Mouse (Mus musculus) kidney, embryonic 16.5 days (tissue): ENCODE measurements around the gene Sult1a1. TPM values are rescaled to one million over a fixed set of nuclear protein-coding genes. Genes with fewer than 3 reads are reported as not detected.
"Not testable (repeated sequence)": the region's sequence is repeated elsewhere in the genome, so short reads cannot be mapped to it uniquely, and the experiment has no call there.

Experiments used
- ATAC-seq: fragments of 200-750 bp; cut with Nextera tagmentation; 2 replicates; pipeline ENCODE4 v1.8.0; 2017; ENCODE audit warnings: moderate TSS enrichment; ENCODE audit not compliant: low FRiP score, low TSS enrichment
- H3K27ac ChIP-seq: fragments of 300-500 bp; sonication (generic); 2 replicates; pipeline ENCODE4 v1.5.1; 2014; ENCODE audit warnings: low read length
- H3K27me3 ChIP-seq: fragments of 300-500 bp; sonication (generic); 2 replicates; pipeline ENCODE4 v1.6.1; 2014; ENCODE audit warnings: low read length, control low read depth, mixed read lengths; ENCODE audit not compliant: insufficient read depth
- H3K36me3 ChIP-seq: fragments of 300-500 bp; sonication (generic); 2 replicates; pipeline ENCODE4 v1.6.1; 2014; ENCODE audit warnings: low read length, control low read depth, mixed read lengths; ENCODE audit not compliant: insufficient read depth
- H3K4me1 ChIP-seq: fragments of 300-500 bp; sonication (generic); 2 replicates; pipeline ENCODE4 v1.6.1; 2014; ENCODE audit warnings: low read length, control low read depth, mixed read lengths; ENCODE audit not compliant: insufficient read depth
- H3K4me2 ChIP-seq: fragments of 300-500 bp; sonication (generic); replicated peaks from 2 replicates; pipeline ENCODE4 v1.6.1; 2014; ENCODE audit warnings: low read depth, low read length
- H3K4me3 ChIP-seq: fragments of 300-500 bp; sonication (generic); 2 replicates; pipeline ENCODE4 v1.5.1; 2014; ENCODE audit warnings: mild to moderate bottlenecking, low read length
- H3K9ac ChIP-seq: fragments of 300-500 bp; sonication (generic); replicated peaks from 2 replicates; pipeline ENCODE4 v1.6.1; 2014; ENCODE audit warnings: low read length
- H3K9me3 ChIP-seq: fragments of 300-500 bp; sonication (generic); 2 replicates; pipeline ENCODE4 v1.6.1; 2016; ENCODE audit warnings: low read length, control low read depth
- WGBS: fragments of 180-500 bp; shearing (Covaris S2); extraction: QIAGEN DNeasy Blood & Tissue Kit; methylation state at CpG from one replicate; pipeline ENCODE4 v1.1.7; 2014; 5-methylcytosine and 5-hydroxymethylcytosine counted together
- polyA plus RNA-seq: library from polyadenylated mRNA; unstranded; fragments of >200 nt; fragmentation: Nextera tagmentation; extraction: Ambion mirVana; gene quantifications from 2 replicates; pipeline ENCODE4 v1.2.1, GENCODE M21; 2015

The Sult1a1 gene
- polyA plus RNA-seq, 1 experiment from 2014 or later = 9.4 TPM

DNA sequence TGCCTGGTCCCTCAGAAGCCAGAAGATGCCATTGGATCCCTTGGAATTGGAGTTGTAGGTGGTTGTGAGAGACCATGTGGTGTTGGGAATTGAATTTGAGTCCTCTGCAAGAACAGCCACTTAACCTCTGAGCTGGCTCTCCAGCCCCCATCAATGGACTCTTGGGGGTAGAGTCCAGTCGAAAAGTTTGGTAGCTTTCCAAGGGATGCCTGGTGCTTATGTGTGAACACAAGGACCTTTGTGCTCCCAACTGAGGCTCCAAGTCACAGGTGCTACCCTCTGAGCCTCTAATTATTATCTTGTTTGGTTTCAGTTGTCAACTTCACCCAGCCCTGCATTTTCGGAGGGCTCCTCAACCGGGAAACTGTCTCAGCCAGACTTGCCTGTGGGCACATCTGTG, 14.5 kb upstream of the Sult1a1 start:
- H3K4me1 ChIP-seq = peaks cover 6% of the 10 kb centered on the region
- no peak overlapping the region for H3K4me2 ChIP-seq
- ATAC-seq = no peak
- WGBS = 91% methylated on average over 3 of the region's 3 CpGs
- H3K27ac ChIP-seq = no peak overlapping the region
- no peaks in the 10 kb centered on the region for H3K9me3 ChIP-seq
- peaks cover 13% of the 10 kb centered on the region; the same call in 1 of the 2 replicates for H3K36me3 ChIP-seq
- H3K9ac ChIP-seq = no peak overlapping the region
- no peaks in the 10 kb centered on the region for H3K27me3 ChIP-seq
- no peak overlapping the region for H3K4me3 ChIP-seq

DNA sequence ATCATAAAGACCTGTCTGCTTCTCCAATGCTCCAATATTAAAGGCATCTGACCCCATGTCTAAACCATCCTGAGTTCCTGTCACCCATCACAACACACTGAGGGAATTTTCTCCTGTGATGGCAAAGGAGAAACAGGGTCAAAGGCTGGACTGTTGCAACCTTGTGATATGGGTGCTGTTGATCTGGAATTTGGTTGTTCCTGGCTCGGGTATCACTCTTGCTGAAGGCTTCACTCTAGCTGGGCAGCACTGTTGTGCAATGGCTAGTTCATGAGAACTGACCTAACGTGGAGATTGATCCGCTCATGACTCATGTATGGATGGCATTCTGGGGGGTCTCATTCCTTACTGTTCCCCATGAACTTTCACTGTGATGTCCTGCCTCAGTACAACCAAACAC, 12.8 kb upstream of the Sult1a1 start:
- Histone ChIP-seq H3K27me3 (no peaks in the 10 kb centered on the region), H3K9me3 (no peaks in the 10 kb centered on the region), H3K4me2 (no peak overlapping the region), H3K9ac (no peak overlapping the region), H3K4me3 (no peak overlapping the region), H3K4me1 (no peaks in the 10 kb centered on the region), H3K27ac (no peak overlapping the region), H3K36me3 (peaks cover 13% of the 10 kb centered on the region; the same call in 1 of the 2 replicates)
- ATAC-seq = no peak
- WGBS = 85% methylated on average over 3 of the region's 3 CpGs

DNA sequence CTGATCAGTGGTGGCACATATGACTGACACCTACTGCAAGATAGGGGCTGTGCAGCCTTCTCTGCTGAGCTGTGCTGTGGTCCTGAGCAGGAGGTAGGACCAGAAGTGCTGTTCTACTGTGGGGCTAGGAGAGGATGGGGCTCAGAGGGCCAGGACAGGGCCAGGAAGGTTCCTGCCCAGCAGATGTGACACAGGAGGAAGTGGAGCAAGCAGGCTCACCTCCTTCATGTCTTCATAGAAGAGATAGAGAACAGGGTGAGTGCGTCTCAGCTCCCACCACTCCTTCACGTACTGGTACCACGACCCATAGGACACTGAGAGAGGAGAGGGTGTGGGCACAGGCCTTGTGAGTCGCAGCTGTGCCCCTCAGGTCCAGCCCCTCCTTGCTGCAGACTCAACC, 11.9 kb upstream of the Sult1a1 start:
- not testable (repeated sequence) for H3K4me3 ChIP-seq, ATAC-seq, H3K27me3 ChIP-seq, H3K4me2 ChIP-seq, H3K4me1 ChIP-seq, H3K27ac ChIP-seq, H3K9me3 ChIP-seq, H3K9ac ChIP-seq
- 71% methylated on average over 4 of the region's 4 CpGs for WGBS
- peaks cover 13% of the 10 kb centered on the region; the same call in 1 of the 2 replicates for H3K36me3 ChIP-seq

DNA sequence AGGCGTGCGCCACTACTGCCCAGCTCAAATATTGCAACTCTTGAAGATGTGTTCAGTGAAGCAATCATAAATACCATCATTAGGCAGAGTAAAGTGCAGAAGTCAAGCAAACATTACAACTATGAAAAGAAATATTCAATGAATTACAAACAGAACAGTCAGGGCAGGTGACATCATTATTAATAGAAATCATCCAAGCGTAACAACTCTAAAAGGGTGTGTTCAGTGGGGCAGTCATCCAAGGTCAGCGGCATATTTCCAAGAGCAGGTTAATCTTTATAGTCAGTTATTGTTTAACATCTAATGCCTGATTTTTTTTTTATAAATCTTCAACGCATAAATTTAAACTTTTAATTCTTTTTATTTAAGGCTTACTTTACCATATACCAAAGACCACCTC, 5.0 kb upstream of the Sult1a1 start:
- no peak overlapping the region for H3K4me3 ChIP-seq
- H3K4me2 ChIP-seq = no peak overlapping the region
- no peak overlapping the region for H3K27ac ChIP-seq
- H3K9me3 ChIP-seq = no peaks in the 10 kb centered on the region
- no peaks in the 10 kb centered on the region; the same call in 1 of the 2 replicates for H3K4me1 ChIP-seq
- peaks cover 3% of the 10 kb centered on the region; the same call in 1 of the 2 replicates for H3K36me3 ChIP-seq
- no peaks in the 10 kb centered on the region for H3K27me3 ChIP-seq
- no peak overlapping the region for H3K9ac ChIP-seq
- no peak for ATAC-seq
- WGBS = 85% methylated on average over 5 of the region's 5 CpGs

DNA sequence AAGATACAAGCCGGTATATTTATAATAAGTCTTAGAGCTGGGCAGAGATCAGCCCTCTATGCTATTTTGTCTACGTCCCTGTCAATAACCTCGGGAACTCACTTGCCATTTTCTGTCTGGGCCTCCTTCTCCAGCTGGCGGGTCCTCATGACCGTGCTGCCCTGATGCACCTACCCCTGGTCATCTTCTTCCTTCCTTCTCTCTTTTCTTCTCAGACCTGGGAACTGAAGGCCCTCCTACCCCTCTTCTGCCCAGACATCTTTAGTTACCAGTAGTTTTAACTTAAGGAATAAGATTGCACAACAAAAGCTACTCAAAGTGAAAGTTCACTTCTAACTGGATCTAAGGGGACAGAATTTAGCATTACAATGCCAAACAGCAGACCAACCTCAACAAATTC, 3.5 kb upstream of the Sult1a1 start:
- no peaks in the 10 kb centered on the region for H3K9me3 ChIP-seq
- WGBS = 93% methylated on average over 5 of the region's 5 CpGs
- H3K4me1 ChIP-seq = no peaks in the 10 kb centered on the region; the same call in 1 of the 2 replicates
- no peak overlapping the region for H3K4me3 ChIP-seq
- ATAC-seq = no peak
- H3K9ac ChIP-seq = no peak overlapping the region
- H3K36me3 ChIP-seq = peaks cover 3% of the 10 kb centered on the region; the same call in 1 of the 2 replicates
- H3K4me2 ChIP-seq = no peak overlapping the region
- H3K27ac ChIP-seq = no peak overlapping the region
- no peaks in the 10 kb centered on the region for H3K27me3 ChIP-seq

DNA sequence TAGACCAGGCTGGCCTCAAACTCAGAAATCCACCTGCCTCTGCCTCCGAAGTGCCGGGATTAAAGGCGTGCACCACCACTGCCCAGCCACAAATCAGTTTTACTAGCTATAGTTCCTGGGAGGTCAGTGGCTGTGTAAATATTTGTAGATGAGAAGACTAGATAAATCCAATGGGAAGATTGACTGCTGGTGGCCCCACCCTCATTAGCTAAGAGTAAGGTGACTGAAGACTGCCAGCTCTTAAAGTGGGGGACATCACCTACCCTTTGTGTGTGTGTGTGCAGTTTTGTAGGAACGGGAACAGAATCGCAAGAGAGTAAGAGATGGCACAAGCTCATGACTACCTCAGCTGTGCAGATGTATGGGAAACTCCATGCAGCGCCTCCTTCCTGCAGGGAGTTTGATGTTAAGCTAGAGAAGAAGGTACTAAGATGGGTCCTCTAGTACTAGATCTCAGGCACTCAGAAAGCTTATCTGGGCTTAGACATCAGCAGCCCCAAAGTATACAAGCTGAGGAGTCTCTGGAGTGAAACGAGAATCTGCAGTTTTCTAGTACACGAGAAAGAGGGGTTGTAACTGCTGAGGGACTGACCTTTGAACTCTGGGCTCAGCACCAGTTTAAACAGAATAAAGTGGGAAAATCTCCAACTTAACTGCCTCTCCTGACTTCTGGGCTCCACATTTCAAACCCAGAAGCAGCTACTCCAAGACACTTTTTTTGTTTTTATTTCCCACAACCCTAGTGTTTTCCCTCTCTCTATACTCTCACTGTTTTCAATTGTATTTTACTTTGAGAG, 2.5 kb upstream of the Sult1a1 start:
- no peak overlapping the region for H3K9ac ChIP-seq
- no peak for ATAC-seq
- H3K27me3 ChIP-seq = no peaks in the 10 kb centered on the region
- peaks cover 3% of the 10 kb centered on the region; the same call in 1 of the 2 replicates for H3K36me3 ChIP-seq
- 60% methylated on average over 8 of the region's 8 CpGs for WGBS
- H3K9me3 ChIP-seq = no peaks in the 10 kb centered on the region
- no peak overlapping the region for H3K27ac ChIP-seq
- H3K4me2 ChIP-seq = no peak overlapping the region
- no peaks in the 10 kb centered on the region; the same call in 1 of the 2 replicates for H3K4me1 ChIP-seq
- no peak overlapping the region for H3K4me3 ChIP-seq

DNA sequence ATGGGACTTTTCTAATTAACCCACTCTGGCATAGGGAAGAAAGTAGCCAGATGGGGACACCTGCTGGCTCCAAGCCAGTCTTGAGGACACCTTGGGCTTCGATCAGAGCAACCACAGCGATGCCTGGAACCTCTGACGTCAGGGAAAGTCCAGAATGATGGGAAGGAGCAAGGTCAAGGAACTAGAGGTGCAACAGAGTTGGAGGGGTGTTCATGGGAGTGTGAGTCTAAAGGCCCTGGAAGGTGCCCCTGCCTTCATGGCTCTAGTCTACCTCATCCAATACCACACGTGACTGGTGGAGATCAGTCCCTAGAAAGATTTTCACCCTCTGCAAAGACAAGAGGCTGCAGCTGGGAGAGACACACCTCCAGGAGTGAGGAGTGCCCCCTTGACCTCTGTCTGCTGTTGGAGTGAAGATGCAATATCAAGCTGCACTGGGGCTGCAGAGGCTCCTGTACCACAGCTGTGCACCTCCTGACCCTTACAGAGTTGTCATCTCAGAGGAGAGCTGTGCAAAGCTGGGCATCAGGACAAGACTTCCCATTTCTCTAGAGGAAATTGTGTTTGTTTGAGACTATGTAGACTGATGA, 494 bp upstream of the Sult1a1 start:
- no peaks in the 10 kb centered on the region; the same call in 1 of the 2 replicates for H3K4me1 ChIP-seq
- H3K27me3 ChIP-seq = no peaks in the 10 kb centered on the region
- peaks cover 15% of the 10 kb centered on the region for H3K36me3 ChIP-seq
- ATAC-seq = no peak
- H3K27ac ChIP-seq = no peak overlapping the region
- H3K4me2 ChIP-seq = no peak overlapping the region
- no peak overlapping the region for H3K4me3 ChIP-seq
- H3K9me3 ChIP-seq = no peaks in the 10 kb centered on the region
- 71% methylated on average over 4 of the region's 4 CpGs for WGBS
- no peak overlapping the region for H3K9ac ChIP-seq

DNA sequence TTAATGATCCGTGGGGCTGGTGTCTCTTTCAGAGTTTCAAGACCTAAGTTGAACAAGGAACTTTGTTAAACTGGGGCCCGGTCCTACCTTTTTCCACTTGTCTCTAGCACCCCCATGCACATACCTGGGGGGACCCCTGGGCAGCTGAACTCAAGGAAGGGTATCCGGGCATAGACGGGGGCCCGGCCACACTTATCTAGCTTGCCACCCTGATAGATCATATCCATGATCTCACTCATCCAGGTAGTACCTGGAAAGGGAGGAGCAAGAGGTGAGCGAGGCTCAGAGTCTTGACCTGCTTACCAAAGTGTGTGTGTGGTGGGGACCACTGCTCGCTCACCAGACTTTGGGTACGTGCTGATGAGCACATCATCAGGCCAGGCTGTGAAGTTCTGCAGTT, 1.1 kb downstream of the Sult1a1 start:
- no peaks in the 10 kb centered on the region for H3K27me3 ChIP-seq
- no peak for ATAC-seq
- H3K4me1 ChIP-seq = no peaks in the 10 kb centered on the region; the same call in 1 of the 2 replicates
- H3K9ac ChIP-seq = no peak overlapping the region
- no peak overlapping the region; the same call in 1 of the 2 replicates for H3K4me2 ChIP-seq
- H3K9me3 ChIP-seq = no peaks in the 10 kb centered on the region
- 96% methylated on average over 8 of the region's 8 CpGs for WGBS
- peaks cover 20% of the 10 kb centered on the region for H3K36me3 ChIP-seq
- H3K27ac ChIP-seq = no peak overlapping the region
- H3K4me3 ChIP-seq = no peak overlapping the region

DNA sequence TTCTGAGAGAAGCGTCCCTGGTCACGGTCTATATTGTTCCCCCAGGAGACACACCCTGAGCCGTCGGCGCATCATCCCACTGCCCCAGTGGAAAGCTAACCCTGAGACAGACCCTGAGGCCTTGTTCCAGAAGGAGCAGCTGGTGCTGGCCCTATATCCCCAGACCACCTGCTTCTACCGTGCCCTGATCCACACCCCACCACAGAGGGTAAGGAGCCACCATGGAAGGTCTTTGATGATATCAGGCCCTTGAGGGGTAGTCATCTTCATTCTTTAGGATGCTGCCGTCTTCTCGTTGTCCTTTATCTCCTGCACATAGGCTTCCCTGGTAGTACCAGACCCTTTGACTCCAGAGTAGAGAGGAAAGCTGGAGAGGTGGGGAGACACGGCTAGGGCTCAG, 4.1 kb downstream of the Sult1a1 start:
- Histone ChIP-seq H3K9ac (no peak overlapping the region), H3K4me1 (no peaks in the 10 kb centered on the region), H3K4me3 (no peak overlapping the region), H3K27me3 (no peaks in the 10 kb centered on the region), H3K4me2 (no peak overlapping the region), H3K36me3 (peaks cover 20% of the 10 kb centered on the region), H3K9me3 (no peaks in the 10 kb centered on the region), H3K27ac (no peak overlapping the region)
- 96% methylated on average over 9 of the region's 9 CpGs for WGBS
- no peak for ATAC-seq

DNA sequence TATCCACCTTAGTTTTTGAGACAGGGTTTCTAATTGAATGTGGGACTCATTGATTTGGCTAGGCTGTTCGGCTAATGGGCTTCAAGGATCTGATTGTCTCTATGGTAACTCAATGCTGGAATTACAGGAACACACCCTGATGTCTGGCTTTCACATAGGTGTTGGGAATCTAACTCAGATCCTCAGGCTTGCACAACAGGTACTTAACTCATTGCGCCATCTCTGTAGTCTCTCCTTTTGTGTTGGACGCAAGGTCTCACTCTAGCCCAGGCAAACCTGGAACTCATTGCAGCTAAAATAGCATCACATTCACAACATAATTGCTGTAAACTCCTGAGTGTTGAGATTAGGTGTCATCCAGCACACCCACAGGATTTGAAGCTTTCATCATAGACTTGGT, 6.1 kb downstream of the Sult1a1 start:
- Histone ChIP-seq H3K27ac (no peak overlapping the region), H3K9me3 (no peaks in the 10 kb centered on the region)
- ATAC-seq = no peak

More for the DNA sequence above, 6.1 kb downstream of the Sult1a1 start:
- Histone ChIP-seq H3K27me3 (no peaks in the 10 kb centered on the region), H3K4me3 (no peak overlapping the region), H3K9ac (no peak overlapping the region), H3K4me1 (no peaks in the 10 kb centered on the region), H3K36me3 (peaks cover 28% of the 10 kb centered on the region), H3K4me2 (no peak overlapping the region)
- 94% methylated on average over 3 of the region's 3 CpGs for WGBS
